Mouse (Mus musculus): ENCODE data around the gene Psg28. TPM values are rescaled to one million over a fixed set of nuclear protein-coding genes. Genes with fewer than 3 reads are reported as not detected.
"Not testable (repeated sequence)": the region's sequence is repeated elsewhere in the genome, so short reads cannot be mapped to it uniquely, and the experiment has no call there.

Gene Psg28
- total RNA-seq (2014; rRNA removed) (not detected in 2 replicates), polyA plus RNA-seq (2015; fragmentation: Nextera tagmentation; extraction: Ambion mirVana) (not detected in 2 replicates)

GRCm38 (mm10) chr7:18431941-18432340 lies at the start of gene Psg28:
Gene Psg28 (minus strand): TSS chr7:18432041.
- DNase-seq; H3K36me3 ChIP-seq (ENCODE audit: insufficient read depth); H3K27ac ChIP-seq (ENCODE audit: low read depth, low read length); ATAC-seq; H3K4me3 ChIP-seq (ENCODE audit: low read depth, low read length); H3K9me3 ChIP-seq (ENCODE audit: low read length); H3K27me3 ChIP-seq (ENCODE audit: insufficient read depth, low read length); H3K4me1 ChIP-seq (ENCODE audit: insufficient read depth); H3K9ac ChIP-seq; H3K4me2 ChIP-seq (ENCODE audit: low read depth): not testable (repeated sequence)
- 86% methylated on average over 2 of the region's 2 CpGs for WGBS

- no peak overlapping the region for H3K9ac ChIP-seq
- TF ChIP-seq CTCF (IDR thresholded peaks at IDR 0.05; ENCODE audit: low read depth), result no peak
- no peak overlapping the region for H3K27ac ChIP-seq (ENCODE audit: low read depth, low read length)
- 37% methylated on average over 11 of the region's 11 CpGs for WGBS
- H3K36me3 ChIP-seq (ENCODE audit: insufficient read depth), result no peaks in the 10 kb centered on the region
- H3K9me3 ChIP-seq (ENCODE audit: low read length), result 0 out of 2 replicates have a peak, but pooled peaks cover 3% of the 10 kb centered on the region
- peak overlapping the region; percentile 23 for H3K4me2 ChIP-seq (ENCODE audit: low read depth)
- H3K27me3 ChIP-seq (ENCODE audit: insufficient read depth, low read length), result no peaks in the 10 kb centered on the region
- H3K4me3 ChIP-seq (ENCODE audit: low read depth, low read length), result peak overlapping the region; percentile 18
- H3K4me1 ChIP-seq (ENCODE audit: insufficient read depth), result no peaks in the 10 kb centered on the region
- DNase-seq (peak; percentile 2), ATAC-seq (peak; percentile 61; the same call in 1 of the 2 replicates)
Observed at GRCm38 (mm10) chr7:18403407-18403806, 28.4 kb downstream of the Psg28 start.

GRCm38 (mm10) chr7:18402527-18403237 lies 29.2 kb downstream of the Psg28 start:
- Histone ChIP-seq H3K4me3 (ENCODE audit: low read depth, low read length) (peak overlapping the region; percentile 18), H3K4me1 (ENCODE audit: insufficient read depth) (no peaks in the 10 kb centered on the region), H3K9me3 (ENCODE audit: low read length) (no peaks in the 10 kb centered on the region), H3K4me2 (ENCODE audit: low read depth) (0 out of 2 replicates have a peak overlapping the region, but pooled peaks have one; percentile 3), H3K9ac (no peak overlapping the region), H3K36me3 (ENCODE audit: insufficient read depth) (no peaks in the 10 kb centered on the region), H3K27ac (ENCODE audit: low read depth, low read length) (no peak overlapping the region), H3K27me3 (ENCODE audit: insufficient read depth, low read length) (no peaks in the 10 kb centered on the region)
- WGBS, result 36% methylated on average over 33 of the region's 35 CpGs
- ATAC-seq, result peak; percentile 91
- peak; percentile 10 for DNase-seq
- no peak for TF ChIP-seq CTCF (IDR thresholded peaks at IDR 0.05; ENCODE audit: low read depth)

GRCm38 (mm10) chr7:18391483-18391882 lies 40.4 kb downstream of the Psg28 start:
- not testable (repeated sequence) for H3K4me1 ChIP-seq (ENCODE audit: insufficient read depth); H3K27me3 ChIP-seq (ENCODE audit: insufficient read depth, low read length); ATAC-seq; H3K4me2 ChIP-seq (ENCODE audit: low read depth); H3K36me3 ChIP-seq (ENCODE audit: insufficient read depth); DNase-seq; H3K9ac ChIP-seq; H3K27ac ChIP-seq (ENCODE audit: low read depth, low read length); H3K9me3 ChIP-seq (ENCODE audit: low read length); H3K4me3 ChIP-seq (ENCODE audit: low read depth, low read length)
- WGBS, result 88% methylated on average over 4 of the region's 4 CpGs

- no peak for DNase-seq
Observed at GRCm38 (mm10) chr7:18378295-18378694, 53.5 kb downstream of the Psg28 start.

More at GRCm38 (mm10) chr7:18378295-18378694, 53.5 kb downstream of the Psg28 start:
- Histone ChIP-seq H3K4me2 (ENCODE audit: low read depth) (no peak overlapping the region), H3K4me3 (ENCODE audit: low read depth, low read length) (no peak overlapping the region), H3K27ac (ENCODE audit: low read depth, low read length) (no peak overlapping the region), H3K9me3 (ENCODE audit: low read length) (0 out of 2 replicates have a peak, but pooled peaks cover 17% of the 10 kb centered on the region), H3K36me3 (ENCODE audit: insufficient read depth) (no peaks in the 10 kb centered on the region), H3K4me1 (ENCODE audit: insufficient read depth) (no peaks in the 10 kb centered on the region), H3K9ac (no peak overlapping the region), H3K27me3 (ENCODE audit: insufficient read depth, low read length) (no peaks in the 10 kb centered on the region)
- WGBS, result 50% methylated on average over 2 of the region's 2 CpGs
- TF ChIP-seq CTCF (IDR thresholded peaks at IDR 0.05; ENCODE audit: low read depth), result no peak
- no peak for ATAC-seq

Small RNAs within 50 kb of the gene (microRNA-seq; reads per million reads assigned to microRNA genes)
- gene Gm24715, result 0 reads per million in 2 experiments

Other genes with a start within 250 kb of the Psg28 start
- gene Mill1, start 186.7 kb downstream of the Psg28 start, total RNA-seq (2014; rRNA removed), result not detected in 2 replicates
- not detected in 2 replicates for gene Mill1, start 186.7 kb downstream of the Psg28 start, polyA plus RNA-seq (2015; fragmentation: Nextera tagmentation; extraction: Ambion mirVana)
- gene Psg18, start 77.0 kb downstream of the Psg28 start, total RNA-seq (2014; rRNA removed), result 0.08 TPM in 1 of 2 replicates, not detected in the other
- gene Psg18, start 77.0 kb downstream of the Psg28 start, polyA plus RNA-seq (2015; fragmentation: Nextera tagmentation; extraction: Ambion mirVana), result not detected in 2 replicates
- not detected in 2 replicates for gene Psg26, start 52.1 kb upstream of the Psg28 start, total RNA-seq (2014; rRNA removed)
- gene Psg26, start 52.1 kb upstream of the Psg28 start, polyA plus RNA-seq (2015; fragmentation: Nextera tagmentation; extraction: Ambion mirVana), result not detected in 2 replicates
- gene Psg25, start 100.2 kb upstream of the Psg28 start, total RNA-seq (2014; rRNA removed), result not detected in 2 replicates
- not detected in 2 replicates for gene Psg25, start 100.2 kb upstream of the Psg28 start, polyA plus RNA-seq (2015; fragmentation: Nextera tagmentation; extraction: Ambion mirVana)
- gene Psg27, start 135.3 kb upstream of the Psg28 start, total RNA-seq (2014; rRNA removed), result not detected in 2 replicates
- gene Psg27, start 135.3 kb upstream of the Psg28 start, polyA plus RNA-seq (2015; fragmentation: Nextera tagmentation; extraction: Ambion mirVana), result not detected in 2 replicates
- gene Psg23, start 184.5 kb upstream of the Psg28 start, total RNA-seq (2014; rRNA removed), result not detected in 2 replicates
- gene Psg23, start 184.5 kb upstream of the Psg28 start, polyA plus RNA-seq (2015; fragmentation: Nextera tagmentation; extraction: Ambion mirVana), result not detected in 2 replicates
- not detected in 2 replicates for gene Psg21, start 224.7 kb upstream of the Psg28 start, total RNA-seq (2014; rRNA removed)
- gene Psg21, start 224.7 kb upstream of the Psg28 start, polyA plus RNA-seq (2015; fragmentation: Nextera tagmentation; extraction: Ambion mirVana), result not detected in 2 replicates